Mouse (Mus musculus) embryonic facial prominence, embryonic 13.5 days (tissue): ENCODE results near the gene C1ql2. TPM values are rescaled to one million over a fixed set of nuclear protein-coding genes. Genes with fewer than 3 reads are reported as not detected.

Experiments
- ATAC-seq: fragments of 200-750 bp; cut with Nextera tagmentation; 2 replicates; pipeline ENCODE4 v1.8.0; 2017; ENCODE audit warnings: low read depth; ENCODE audit not compliant: insufficient number of reproducible peaks, insufficient read depth, low FRiP score, low TSS enrichment
- H3K27ac ChIP-seq: fragments of 300-500 bp; sonication (generic); 2 replicates; pipeline ENCODE4 v1.5.1; 2015; ENCODE audit warnings: moderate library complexity, mild to moderate bottlenecking, inconsistent platforms
- H3K27me3 ChIP-seq: fragments of 300-500 bp; sonication (generic); 2 replicates; pipeline ENCODE4 v1.6.1; 2015; ENCODE audit warnings: mild to moderate bottlenecking, inconsistent platforms
- H3K36me3 ChIP-seq: fragments of 300-500 bp; sonication (generic); 2 replicates; pipeline ENCODE4 v1.6.1; 2015; ENCODE audit warnings: mild to moderate bottlenecking, inconsistent platforms
- H3K4me1 ChIP-seq: fragments of 300-500 bp; sonication (generic); 2 replicates; pipeline ENCODE4 v1.6.1; 2015; ENCODE audit warnings: inconsistent platforms
- H3K4me2 ChIP-seq: fragments of 300-500 bp; sonication (generic); 2 replicates; pipeline ENCODE4 v1.6.1; 2015; ENCODE audit warnings: moderate library complexity, mild to moderate bottlenecking, inconsistent platforms
- H3K4me3 ChIP-seq: fragments of 300-500 bp; sonication (generic); 2 replicates; pipeline ENCODE4 v1.5.1; 2015; ENCODE audit warnings: mild to moderate bottlenecking, inconsistent platforms
- H3K9ac ChIP-seq: fragments of 300-500 bp; sonication (generic); 2 replicates; pipeline ENCODE4 v1.6.1; 2015; ENCODE audit warnings: mild to moderate bottlenecking, inconsistent platforms
- H3K9me3 ChIP-seq: fragments of 300-500 bp; sonication (generic); 2 replicates; pipeline ENCODE4 v1.6.1; 2016; ENCODE audit warnings: inconsistent platforms
- WGBS: fragments of 180-500 bp; shearing (Covaris S2); methylation state at CpG from one replicate; pipeline ENCODE4 v1.1.7; 2015; ENCODE audit warnings: mixed read lengths; 5-methylcytosine and 5-hydroxymethylcytosine counted together
- polyA plus RNA-seq: library from polyadenylated mRNA; unstranded; fragments of >200 nt; fragmentation: Nextera tagmentation; extraction: Ambion mirVana; gene quantifications from 2 replicates; pipeline ENCODE4 v1.2.1, GENCODE M21; 2015

Gene C1ql2
- polyA plus RNA-seq, 1 experiment from 2014 or later, result 0.20 TPM

- H3K4me2 ChIP-seq, result no peak overlapping the region
- no peak for ATAC-seq
- H3K36me3 ChIP-seq, result no peaks in the 10 kb centered on the region
- no peaks in the 10 kb centered on the region for H3K27me3 ChIP-seq
- WGBS, result 33% methylated on average over 6 of the region's 6 CpGs
- H3K4me3 ChIP-seq, result no peak overlapping the region
- H3K27ac ChIP-seq, result no peak overlapping the region
- no peaks in the 10 kb centered on the region for H3K9me3 ChIP-seq
- no peaks in the 10 kb centered on the region for H3K4me1 ChIP-seq
- no peak overlapping the region for H3K9ac ChIP-seq
These were observed 49.4 kb downstream of the C1ql2 start for GRCm38 (mm10) chr1:120389734-120390133.

DNA sequence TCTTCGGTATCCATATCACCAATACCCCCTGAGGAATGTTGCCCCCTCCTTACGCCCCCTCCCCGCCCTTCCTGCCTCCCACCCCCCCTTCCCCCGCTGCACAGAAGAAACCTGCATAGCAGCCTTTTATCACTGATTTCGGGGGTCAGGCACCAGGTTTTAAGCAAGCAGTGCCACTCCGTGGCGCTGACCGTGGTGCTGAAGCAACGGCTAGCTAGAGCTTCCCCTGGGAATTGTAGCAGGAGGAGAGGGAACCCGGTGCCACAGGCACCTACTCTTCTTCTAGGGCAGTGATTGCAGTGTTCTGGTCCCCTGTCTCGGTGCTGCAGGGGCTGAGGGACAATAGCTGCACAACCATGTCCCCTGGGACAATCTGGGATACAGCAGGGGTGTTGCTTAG lies 50.0 kb downstream of the C1ql2 start:
- no peak overlapping the region for H3K4me3 ChIP-seq
- H3K9me3 ChIP-seq, result no peaks in the 10 kb centered on the region
- no peaks in the 10 kb centered on the region for H3K27me3 ChIP-seq
- no peak overlapping the region for H3K9ac ChIP-seq
- ATAC-seq, result no peak
- H3K36me3 ChIP-seq, result no peaks in the 10 kb centered on the region
- H3K27ac ChIP-seq, result no peak overlapping the region
- 2% methylated on average over 11 of the region's 11 CpGs for WGBS
- H3K4me2 ChIP-seq, result no peak overlapping the region
- no peaks in the 10 kb centered on the region for H3K4me1 ChIP-seq

Other genes starting within 250 kb of the C1ql2 start
- 607 and 644 TPM in 2 replicates for gene Dbi, start 219.5 kb upstream of the C1ql2 start, polyA plus RNA-seq
- gene 3110009E18Rik, start 219.4 kb upstream of the C1ql2 start, polyA plus RNA-seq, result 22.9 and 26.6 TPM in 2 replicates
- 5.0 and 5.6 TPM in 2 replicates for gene Steap3, start 67.9 kb upstream of the C1ql2 start, polyA plus RNA-seq
- gene Marco, start 164.4 kb downstream of the C1ql2 start, polyA plus RNA-seq, result 0.44 TPM in 1 of 2 replicates, not detected in the other